Mouse (Mus musculus) brain, embryonic 14.5 days (tissue): ENCODE measurements at regions not wholly inside any gene's neighbourhood (a gene's known extent, or its start where the extent isn't known, plus 50 kb on each side); places are given as distances from the start of the nearest gene placed in this dataset.

Experiments used
- CTCF ChIP-seq: fragments of 200-500 bp; IDR thresholded peaks from 2 replicates; pipeline ENCODE4 v1.5.1; 2012; ENCODE audit warnings: inconsistent platforms, mild to moderate bottlenecking, moderate library complexity, borderline replicate concordance; ENCODE audit not compliant: insufficient read depth, insufficient read length; ENCODE audit errors: extremely low read depth
- POLR2A ChIP-seq: fragments of 200-500 bp; IDR thresholded peaks from 2 replicates; pipeline ENCODE4 v1.6.1; 2012; ENCODE audit warnings: mild to moderate bottlenecking, inconsistent platforms, borderline replicate concordance; ENCODE audit not compliant: poor library complexity, insufficient read depth, insufficient read length, severe bottlenecking; ENCODE audit errors: extremely low read depth

- no peak for TF ChIP-seq CTCF
- no peak for TF ChIP-seq POLR2A
These were observed 240.9 kb upstream of the Gm5148 start for GRCm38 (mm10) chr3:37965221-37965620.
